ENCODE assay signal across 24 mouse cellular contexts in the genomic region with DNA sequence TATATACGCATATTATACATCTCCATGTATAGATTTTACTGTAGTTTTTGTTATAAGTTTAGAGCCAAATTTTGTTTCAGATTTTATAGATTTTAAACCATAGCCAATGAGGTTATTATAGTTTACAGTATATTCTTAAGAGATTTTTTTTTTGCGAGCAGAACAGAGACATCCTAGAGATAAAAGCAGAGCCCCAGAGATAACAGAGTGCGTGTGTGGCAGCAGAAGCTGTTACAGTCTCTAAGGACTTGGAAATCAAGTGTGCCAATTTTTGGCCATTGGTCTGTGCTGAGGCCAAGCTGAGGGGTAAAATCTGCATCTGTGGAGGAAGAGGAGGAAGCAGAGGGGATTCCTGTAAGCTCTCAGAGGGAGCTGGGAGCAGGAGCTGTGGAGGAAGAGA. TPM values are rescaled to one million over a fixed set of nuclear protein-coding genes. Genes with fewer than 3 reads are reported as not detected.
A peak's percentile ranks its signal among the peaks of the same experiment; 100 is the strongest.
DNase-seq lines count a peak whose midpoint lies in the region; ATAC-seq and TF ChIP-seq lines count a peak whose summit lies in the region.
"Had no signal": no experiment of that assay in that cellular context is flagged by ENCODE, and none has a peak within 500 bp of the region (broad histone marks: within the 10 kb centered on the region; RNA-seq: fewer than 3 reads in every experiment).

No protein-coding gene starts in this region.

- no peaks in the 10 kb centered on the region for H3K36me3 ChIP-seq in liver, embryonic 12.5 days
- H3K36me3 ChIP-seq in E14TG2a.4 (ENCODE audit: insufficient read depth, low read length) (peaks cover 53% of the 10 kb centered on the region), ES-E14 (ENCODE audit: control insufficient read depth, insufficient read depth, low read length, poor library complexity, severe bottlenecking) (peaks cover 13% of the 10 kb centered on the region)
- H3K36me3 ChIP-seq: embryonic facial prominence, embryonic 10.5 days; embryonic facial prominence, embryonic 12.5 days; forebrain, embryonic 15.5 days had no signal

- H3K9ac ChIP-seq in liver, embryonic 12.5 days: no peak overlapping the region
- peak overlapping the region; percentile 70; the same call in 1 of the 2 replicates for H3K9ac ChIP-seq in ES-E14 (ENCODE audit: insufficient read depth, low read depth, low read length, poor library complexity, severe bottlenecking)
- H3K9ac ChIP-seq: embryonic facial prominence, embryonic 12.5 days; forebrain, embryonic 13.5 days; forebrain, embryonic 15.5 days; forebrain, postnatal 0 days had no signal

- DNase-seq in liver (no peak), ES-E14 (ENCODE audit: low read depth, low spot score) (no peak)
- no peak for DNase-seq in lung, postnatal 14 days
- DNase-seq in urinary bladder, adult 2 months (ENCODE audit: low spot score): no peak
- DNase-seq: adrenal gland, adult 8-10 months; adrenal gland, postnatal 14 days; adrenal gland, postnatal 36 days; B cell, adult 2 months; cerebellum, adult 11-12 months; cerebellum, adult 2 months; cerebellum, adult 9-10 months; cerebellum, postnatal 10 days; cerebellum, postnatal 25 days; forebrain, postnatal 0 days had no signal

- no peaks in the 10 kb centered on the region for H3K9me3 ChIP-seq in liver, embryonic 12.5 days (replicated peaks)
- H3K9me3 ChIP-seq in E14TG2a.4 (ENCODE audit: low read length) (no peaks in the 10 kb centered on the region), ES-E14 (ENCODE audit: control insufficient read depth, insufficient read depth, low read depth, low read length) (no peaks in the 10 kb centered on the region)
- H3K9me3 ChIP-seq: embryonic facial prominence, embryonic 10.5 days; embryonic facial prominence, embryonic 12.5 days; forebrain, embryonic 13.5 days; forebrain, embryonic 15.5 days had no signal

- peak overlapping the region; percentile 30; the same call in 1 of the 2 replicates for H3K4me2 ChIP-seq in liver, embryonic 12.5 days
- H3K4me2 ChIP-seq: embryonic facial prominence, embryonic 12.5 days; forebrain, embryonic 13.5 days; forebrain, embryonic 15.5 days had no signal

- peaks cover 22% of the 10 kb centered on the region for H3K4me1 ChIP-seq in liver, embryonic 12.5 days
- peaks cover 76% of the 10 kb centered on the region for H3K4me1 ChIP-seq in E14TG2a.4 (replicated peaks; ENCODE audit: low read depth, low read length)
- H3K4me1 ChIP-seq in ES-E14 (ENCODE audit: control insufficient read depth in 2 of 2, insufficient read depth in 2 of 2, low read length in 2 of 2, poor library complexity in 1 of 2): peaks cover 11 to 14% of the 10 kb centered on the region in 2 experiments; a peak in 3 of 4 replicates
- H3K4me1 ChIP-seq: embryonic facial prominence, embryonic 10.5 days; embryonic facial prominence, embryonic 12.5 days; forebrain, embryonic 13.5 days; forebrain, embryonic 15.5 days had no signal

- TF ChIP-seq CTCF in E14TG2a.4 (conservative IDR thresholded peaks at IDR 0.05; ENCODE audit: low read length): no peak

- 38% methylated on average over 3 of the region's 3 CpGs for WGBS in liver, embryonic 12.5 days (ENCODE audit: insufficient replicate concordance)

- H3K27ac ChIP-seq in liver, embryonic 12.5 days: no peak overlapping the region
- peak overlapping the region; percentile 38 for H3K27ac ChIP-seq in ES-E14 (ENCODE audit: insufficient read depth, low read depth, low read length, poor library complexity, severe bottlenecking)
- H3K27ac ChIP-seq: embryonic facial prominence, embryonic 10.5 days; embryonic facial prominence, embryonic 12.5 days; forebrain, embryonic 13.5 days; forebrain, embryonic 15.5 days had no signal

- in situ Hi-C loops in ES-E14 (cut with MboI; ENCODE audit: low sequenced_read_pairs in 2 of 2, unreplicated experiment in 2 of 2): no loop called here

- ATAC-seq in liver, embryonic 12.5 days: no peak
- ATAC-seq: activated CD4-positive, CD25-positive, alpha-beta regulatory T cell, adult 4 months; CD4-positive, CD25-positive, alpha-beta regulatory T cell, adult 4 months; forebrain, embryonic 13.5 days; forebrain, embryonic 15.5 days; forebrain, postnatal 0 days; Patski had no signal

- no peaks in the 10 kb centered on the region; the same call in 1 of the 2 replicates for H3K27me3 ChIP-seq in liver, embryonic 12.5 days (replicated peaks)
- H3K27me3 ChIP-seq in E14TG2a.4 (ENCODE audit: insufficient read depth, low read length): no peaks in the 10 kb centered on the region
- H3K27me3 ChIP-seq: CH12.LX; embryonic facial prominence, embryonic 12.5 days; forebrain, embryonic 13.5 days; forebrain, embryonic 15.5 days; Patski had no signal

- H3K4me3 ChIP-seq in liver, embryonic 12.5 days: no peak overlapping the region
- H3K4me3 ChIP-seq in E14TG2a.4 (replicated peaks; ENCODE audit: low read length): peak overlapping the region; percentile 84
- H3K4me3 ChIP-seq in ES-E14 (ENCODE audit: insufficient read depth in 1 of 2, low read depth in 1 of 2, low read length in 2 of 2, poor library complexity in 1 of 2, severe bottlenecking in 1 of 2): peak overlapping the region in 1 of 2 experiments; percentile 41; a peak in 2 of 4 replicates
- H3K4me3 ChIP-seq: embryonic facial prominence, embryonic 10.5 days; embryonic facial prominence, embryonic 12.5 days; forebrain, embryonic 13.5 days; forebrain, embryonic 15.5 days had no signal

TF ChIP-seq in ES-E14, 5 proteins besides CTCF, POLR2A, EP300 and RAD21:
- TF ChIP-seq MAFK (IDR thresholded peaks at IDR 0.05; ENCODE audit: insufficient read depth, low read depth, low read length) (no peak), HCFC1 (IDR thresholded peaks at IDR 0.05; ENCODE audit: borderline replicate concordance, insufficient read depth, low read length) (no peak), ZC3H11A (IDR thresholded peaks at IDR 0.05; ENCODE audit: borderline replicate concordance, low read depth, low read length) (no peak), CHD2 (IDR thresholded peaks at IDR 0.05; ENCODE audit: low read depth, low read length) (no peak), ZNF384 (IDR thresholded peaks at IDR 0.05; ENCODE audit: low read depth, low read length) (no peak)

RNA-seq across cellular contexts. Expression of gene Usp7, which starts 11.9 kb away (rescaled TPM):
- polyA plus RNA-seq in liver, embryonic 12.5 days (2016; fragmentation: Nextera tagmentation; extraction: Ambion mirVana): 32.9 and 33.5 TPM in 2 replicates
- total RNA-seq in ES-E14 (2012; rRNA removed): 242 and 291 TPM in 2 replicates
- 61.8 and 67.7 TPM in 2 replicates for polyA plus RNA-seq in urinary bladder, adult 2 months (2012; rRNA removed)

RNA-seq across cellular contexts. Expression of gene 1810013L24Rik, which starts 49.7 kb away (rescaled TPM):
- polyA plus RNA-seq in liver, embryonic 12.5 days (2016; fragmentation: Nextera tagmentation; extraction: Ambion mirVana): 23.2 and 23.9 TPM in 2 replicates
- total RNA-seq in ES-E14 (2012; rRNA removed): 46.6 and 47.4 TPM in 2 replicates
- 38.5 and 48.2 TPM in 2 replicates for polyA plus RNA-seq in urinary bladder, adult 2 months (2012; rRNA removed)
